Mouse (Mus musculus) kidney, adult 2 months (tissue): Measurements from ENCODE around the gene Klf12. TPM values are rescaled to one million over a fixed set of nuclear protein-coding genes. Genes with fewer than 3 reads are reported as not detected.

Experiments
- DNase-seq: peaks from one replicate; pipeline ENCODE4 v3.0.0; 2021
- H3K27ac ChIP-seq: fragments of 200-500 bp; 2 replicates; pipeline ENCODE4 v1.5.1; 2012; ENCODE audit warnings: low read depth, low read length, control low read depth, inconsistent platforms; ENCODE audit not compliant: insufficient read depth
- H3K27me3 ChIP-seq: fragments of 200-500 bp; replicated peaks from 2 replicates; pipeline ENCODE4 v1.6.1; 2012; ENCODE audit warnings: mild to moderate bottlenecking, moderate library complexity, low read length, inconsistent platforms; ENCODE audit not compliant: control insufficient read depth, insufficient read depth
- H3K36me3 ChIP-seq: fragments of 200-500 bp; 2 replicates; pipeline ENCODE4 v1.6.1; 2012; ENCODE audit warnings: mild to moderate bottlenecking, moderate library complexity, low read length, inconsistent platforms; ENCODE audit not compliant: control insufficient read depth, insufficient read depth
- H3K4me1 ChIP-seq: fragments of 200-500 bp; 2 replicates; pipeline ENCODE4 v1.6.1; 2011; ENCODE audit warnings: low read length; ENCODE audit not compliant: control insufficient read depth, insufficient read depth
- H3K4me3 ChIP-seq: fragments of 200-500 bp; 2 replicates; pipeline ENCODE4 v1.5.1; 2011; ENCODE audit warnings: mild to moderate bottlenecking, low read depth, low read length, control low read depth; ENCODE audit not compliant: insufficient read depth
- CTCF ChIP-seq: fragments of 200-500 bp; conservative IDR thresholded peaks from 2 replicates; pipeline ENCODE4 v1.5.1; 2011; ENCODE audit warnings: low read depth, mild to moderate bottlenecking, control low read depth, low read length, moderate library complexity, mixed read lengths; ENCODE audit not compliant: insufficient read depth, insufficient read length
- POLR2A ChIP-seq: fragments of 200-500 bp; IDR thresholded peaks from one replicate; pipeline ENCODE4 v1.6.1; 2011; ENCODE audit warnings: low read depth, low read length, control low read depth
- WGBS: fragments of 180-500 bp; shearing (Covaris S2); methylation state at CpG from one replicate; pipeline ENCODE4 v1.1.7; 2018; 5-methylcytosine and 5-hydroxymethylcytosine counted together
- polyA plus RNA-seq: library from polyadenylated mRNA; depleted of rRNA; stranded (reverse); fragments of >200 nt; gene quantifications from 2 replicates; pipeline ENCODE4 v1.2.3, GENCODE M21; 2012

The Klf12 gene
- polyA plus RNA-seq, 1 experiment, result 11.0 TPM

GRCm38 (mm10) chr14:100231384-100231783 lies 53.1 kb downstream of the Klf12 start:
- no peaks in the 10 kb centered on the region for H3K36me3 ChIP-seq
- 45% methylated on average over 1 of the region's 1 CpGs for WGBS
- no peak overlapping the region for H3K4me3 ChIP-seq
- no peak overlapping the region; the same call in 1 of the 2 replicates for H3K27ac ChIP-seq
- peaks cover 16% of the 10 kb centered on the region; the same call in 1 of the 2 replicates for H3K4me1 ChIP-seq
- H3K27me3 ChIP-seq, result no peaks in the 10 kb centered on the region
- TF ChIP-seq CTCF (no peak), POLR2A (no peak)
- DNase-seq, result no peak

- 65% methylated on average over 6 of the region's 6 CpGs for WGBS
- peak overlapping the region; percentile 55; the same call in 1 of the 2 replicates for H3K27ac ChIP-seq
- TF ChIP-seq POLR2A (no peak), CTCF (no peak)
- H3K4me1 ChIP-seq, result peaks cover 14% of the 10 kb centered on the region
- H3K27me3 ChIP-seq, result no peaks in the 10 kb centered on the region
- H3K4me3 ChIP-seq, result no peak overlapping the region
- H3K36me3 ChIP-seq, result no peaks in the 10 kb centered on the region
- peak; percentile 80 for DNase-seq
These were observed 56.4 kb downstream of the Klf12 start for GRCm38 (mm10) chr14:100228120-100228519.

GRCm38 (mm10) chr14:100227717-100228116 lies 56.8 kb downstream of the Klf12 start:
- 64% methylated on average over 6 of the region's 6 CpGs for WGBS
- no peaks in the 10 kb centered on the region for H3K36me3 ChIP-seq
- H3K4me3 ChIP-seq, result no peak overlapping the region
- no peak for TF ChIP-seq CTCF
- no peak for TF ChIP-seq POLR2A
- DNase-seq, result no peak
- H3K27ac ChIP-seq, result peak overlapping the region; percentile 50; the same call in 1 of the 2 replicates
- peaks cover 14% of the 10 kb centered on the region for H3K4me1 ChIP-seq
- H3K27me3 ChIP-seq, result no peaks in the 10 kb centered on the region

- Histone ChIP-seq H3K36me3 (no peaks in the 10 kb centered on the region), H3K27ac (peak overlapping the region; percentile 41), H3K27me3 (no peaks in the 10 kb centered on the region), H3K4me1 (peaks cover 8% of the 10 kb centered on the region), H3K4me3 (no peak overlapping the region)
- DNase-seq, result peak; percentile 85
- WGBS, result 42% methylated on average over 4 of the region's 4 CpGs
- TF ChIP-seq POLR2A (no peak), CTCF (no peak)
These were observed 60.3 kb downstream of the Klf12 start for GRCm38 (mm10) chr14:100224151-100224550.

GRCm38 (mm10) chr14:100222260-100222659 lies 62.2 kb downstream of the Klf12 start:
- DNase-seq, result no peak
- Histone ChIP-seq H3K4me1 (peaks cover 6% of the 10 kb centered on the region), H3K27ac (no peak overlapping the region), H3K4me3 (no peak overlapping the region), H3K36me3 (no peaks in the 10 kb centered on the region), H3K27me3 (no peaks in the 10 kb centered on the region)
- TF ChIP-seq POLR2A (no peak), CTCF (no peak)
- 84% methylated on average over 4 of the region's 4 CpGs for WGBS

GRCm38 (mm10) chr14:100215213-100215785 lies 69.2 kb downstream of the Klf12 start:
- TF ChIP-seq CTCF (no peak), POLR2A (no peak)
- WGBS, result 59% methylated on average over 4 of the region's 4 CpGs
- Histone ChIP-seq H3K4me3 (no peak overlapping the region), H3K27me3 (no peaks in the 10 kb centered on the region), H3K36me3 (no peaks in the 10 kb centered on the region), H3K4me1 (0 out of 2 replicates have a peak, but pooled peaks cover 4% of the 10 kb centered on the region), H3K27ac (no peak overlapping the region)
- no peak for DNase-seq

- peak; percentile 65 for DNase-seq
- 74% methylated on average over 7 of the region's 7 CpGs for whole genome bisulfite sequencing
- Histone ChIP-seq H3K4me3 (no peak overlapping the region), H3K27ac (peak overlapping the region; percentile 35; the same call in 1 of the 2 replicates), H3K4me1 (0 out of 2 replicates have a peak, but pooled peaks cover 4% of the 10 kb centered on the region), H3K36me3 (no peaks in the 10 kb centered on the region), H3K27me3 (no peaks in the 10 kb centered on the region)
- TF ChIP-seq POLR2A (no peak), CTCF (no peak)
These were observed 71.4 kb downstream of the Klf12 start for GRCm38 (mm10) chr14:100213066-100213465.
